Mouse (Mus musculus) brain, embryonic 18.5 days (tissue): ENCODE data around the gene Dlgap3.

Source experiments
- DNase-seq: peaks from one replicate; pipeline ENCODE4 v3.0.0-alpha.2; 2012; ENCODE audit warnings: low read depth, low spot score

Gene Dlgap3

DNA sequence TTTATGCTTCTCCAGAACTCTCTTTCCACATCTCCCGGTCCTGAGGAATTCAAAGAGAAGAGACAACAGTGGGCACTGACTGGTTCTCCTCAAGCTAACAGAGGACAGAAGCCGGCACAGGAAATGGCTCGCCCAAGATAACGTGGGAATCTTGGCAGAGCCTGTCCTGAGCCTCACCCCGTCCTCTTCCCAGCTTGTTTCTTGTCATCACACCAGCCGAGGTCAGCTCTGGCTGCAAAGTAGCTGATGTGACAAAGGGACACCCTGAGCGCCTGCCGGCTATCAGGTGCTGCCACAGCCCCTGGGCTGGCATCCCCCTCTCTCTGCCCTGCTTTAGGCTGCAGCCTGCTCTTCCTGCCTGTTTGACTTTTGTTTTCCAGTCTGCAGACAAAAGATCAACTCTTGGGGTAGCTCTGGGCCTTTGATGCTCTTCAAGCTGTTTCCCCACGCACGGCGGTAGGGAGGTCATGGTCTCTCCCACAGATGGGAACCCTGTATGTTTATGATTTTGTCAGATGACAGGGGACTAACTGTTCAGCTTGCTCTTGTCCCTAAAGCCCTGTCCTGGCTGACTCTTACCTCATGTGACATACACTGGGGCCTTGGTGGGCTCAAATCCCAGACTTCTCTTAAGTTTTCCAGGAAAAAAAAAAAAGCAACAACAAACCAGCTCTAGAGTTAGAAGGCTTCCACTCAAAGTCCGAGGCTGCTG, 89.3 kb downstream of the Dlgap3 start:
- no peak for DNase-seq

DNA sequence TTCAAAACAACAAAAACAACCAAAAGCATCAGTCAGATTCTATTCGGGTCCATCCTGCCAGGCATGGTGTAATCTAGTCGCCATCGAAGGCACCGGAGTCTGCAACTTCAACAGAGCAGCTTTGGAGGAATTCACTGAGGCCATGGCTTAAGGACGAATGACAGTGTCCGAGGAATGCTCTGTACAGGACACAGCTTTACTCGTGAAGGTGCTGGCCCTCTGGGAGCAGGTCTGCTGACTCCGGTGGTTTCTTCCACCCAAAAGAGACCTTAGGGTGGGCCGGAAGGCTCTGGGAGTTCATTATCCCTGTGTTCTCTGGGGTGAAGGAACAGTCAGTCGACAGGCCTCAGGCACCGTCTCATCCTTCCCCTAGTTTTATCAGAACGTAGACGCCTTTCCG, 92.6 kb downstream of the Dlgap3 start:
- no peak for DNase-seq

DNA sequence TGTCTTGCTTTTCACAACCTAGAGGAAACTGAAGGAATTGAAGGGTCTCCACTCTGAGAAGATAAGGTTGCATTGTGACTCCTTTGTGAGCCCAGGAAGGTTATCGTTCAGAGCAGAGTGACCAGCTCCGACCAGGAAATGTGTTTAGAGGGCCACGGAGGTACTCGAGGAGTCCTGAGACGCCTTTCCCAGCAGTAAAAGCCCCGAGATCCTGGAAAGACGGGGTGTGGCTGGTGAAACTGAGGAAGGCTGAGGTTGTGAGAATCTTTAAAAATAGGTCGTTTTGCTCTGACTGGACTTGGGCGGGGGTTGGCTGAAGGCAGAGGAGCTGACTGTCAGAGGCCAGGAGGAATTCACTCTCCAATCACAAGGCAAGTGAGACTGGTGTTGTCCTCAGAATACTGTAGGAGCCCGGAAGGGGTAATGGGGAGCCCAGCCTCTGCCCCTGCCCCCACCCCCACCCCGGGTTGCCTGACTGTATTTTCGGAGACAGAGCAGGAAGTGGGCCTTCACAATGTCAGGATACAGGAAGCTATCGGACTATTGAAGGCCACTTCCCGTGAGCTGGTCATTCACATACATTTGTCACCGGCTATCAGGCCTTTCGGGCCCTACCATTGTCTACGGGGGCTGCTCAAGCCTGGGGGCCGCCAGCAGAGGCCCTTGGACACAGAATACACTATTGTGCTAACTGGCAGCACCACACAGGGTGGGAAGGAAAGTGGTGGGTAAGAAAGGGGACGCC, 94.6 kb downstream of the Dlgap3 start:
- no peak for DNase-seq

DNA sequence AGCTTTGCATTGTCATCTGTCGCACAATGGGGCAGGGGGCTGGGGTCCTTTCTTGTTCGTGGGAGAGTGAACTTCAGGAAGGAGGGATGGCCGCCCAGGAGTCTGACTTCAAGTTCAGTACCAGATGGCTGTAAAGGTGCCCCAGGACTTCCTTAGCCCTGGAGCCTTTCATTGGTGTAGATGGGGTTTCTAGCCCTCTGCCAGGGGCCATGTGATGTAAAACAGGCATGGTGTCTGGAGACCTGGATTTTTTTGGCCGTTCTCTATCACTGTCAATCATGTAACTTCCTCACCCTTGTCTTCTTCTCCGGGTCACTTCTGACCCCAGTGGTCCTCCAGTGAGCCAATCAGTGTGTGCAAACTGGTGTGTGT, 95.2 kb downstream of the Dlgap3 start:
- DNase-seq = no peak

DNA sequence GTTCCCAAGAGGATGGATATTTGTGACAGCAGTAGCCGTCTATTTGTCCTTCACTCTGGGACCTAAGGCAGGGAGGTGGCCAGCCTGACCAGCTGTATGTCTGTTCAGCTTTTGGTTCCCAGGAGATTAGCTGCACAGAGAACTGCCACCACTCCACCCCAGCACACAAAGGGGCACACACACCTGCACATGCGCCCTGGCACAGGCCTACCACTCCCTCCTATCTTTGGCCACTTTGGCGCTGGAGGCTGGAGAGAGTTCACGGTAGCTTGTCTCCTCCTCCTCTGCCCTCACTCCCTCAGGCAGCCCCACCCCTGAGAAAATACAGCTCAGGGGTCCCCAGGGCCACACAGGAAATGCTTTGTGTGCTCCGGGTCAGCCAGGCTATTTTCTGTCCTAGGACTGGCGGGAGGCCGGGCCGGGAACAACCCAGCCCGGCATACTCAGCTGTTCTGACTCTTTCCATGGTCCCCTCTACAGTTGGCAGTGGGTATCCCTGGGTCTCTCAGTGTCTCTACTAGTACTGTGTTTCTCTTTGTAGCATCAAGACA, 109.5 kb downstream of the Dlgap3 start:
- DNase-seq = no peak

DNA sequence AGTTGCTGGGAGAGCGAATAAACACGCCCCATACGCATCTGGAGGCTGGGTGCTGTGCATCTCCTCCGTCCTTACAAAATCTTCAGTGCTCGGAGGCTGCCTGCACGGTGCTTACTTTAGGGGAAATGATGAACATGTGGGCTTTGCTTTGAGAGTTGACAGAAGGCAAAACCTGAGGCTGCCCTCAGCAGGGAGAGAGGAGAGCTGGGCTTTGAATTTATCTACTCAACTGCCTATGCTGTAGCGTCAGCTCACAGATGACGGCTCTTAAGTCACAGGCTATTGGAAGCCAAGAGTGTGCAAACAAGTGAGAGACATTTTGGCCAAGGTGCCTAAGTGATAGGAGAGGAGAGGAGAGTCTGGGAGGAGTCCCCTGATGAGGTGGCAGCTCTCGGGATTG, 110.2 kb downstream of the Dlgap3 start:
- DNase-seq = no peak
